Mouse (Mus musculus) thymus, adult 2 months (tissue): ENCODE measurements around the gene Rubcnl.

Experiments
- CTCF ChIP-seq: fragments of 200-500 bp; IDR thresholded peaks from 2 replicates; pipeline ENCODE4 v1.5.1; 2012; ENCODE audit warnings: mild to moderate bottlenecking, control low read depth, low read length, moderate library complexity, borderline replicate concordance; ENCODE audit not compliant: control insufficient read depth, poor library complexity, insufficient read depth; ENCODE audit errors: extremely low read depth
- POLR2A ChIP-seq: fragments of 200-500 bp; IDR thresholded peaks from 2 replicates; pipeline ENCODE4 v1.6.1; 2012; ENCODE audit warnings: mild to moderate bottlenecking, low read length, control low read depth, moderate library complexity; ENCODE audit not compliant: control insufficient read depth, poor library complexity, insufficient read depth; ENCODE audit errors: extremely low read depth

- TF ChIP-seq POLR2A = no peak
- TF ChIP-seq CTCF = no peak
Observed at GRCm38 (mm10) chr14:75022522-75022921, 6.7 kb downstream of the Rubcnl start.
